Mouse (Mus musculus) 416B (cell line): ENCODE data around the gene Olfr31.

Source experiments
- DNase-seq: peaks from one replicate; pipeline ENCODE4 v3.0.0; 2011; ENCODE audit warnings: low read depth

Gene Olfr31

DNA sequence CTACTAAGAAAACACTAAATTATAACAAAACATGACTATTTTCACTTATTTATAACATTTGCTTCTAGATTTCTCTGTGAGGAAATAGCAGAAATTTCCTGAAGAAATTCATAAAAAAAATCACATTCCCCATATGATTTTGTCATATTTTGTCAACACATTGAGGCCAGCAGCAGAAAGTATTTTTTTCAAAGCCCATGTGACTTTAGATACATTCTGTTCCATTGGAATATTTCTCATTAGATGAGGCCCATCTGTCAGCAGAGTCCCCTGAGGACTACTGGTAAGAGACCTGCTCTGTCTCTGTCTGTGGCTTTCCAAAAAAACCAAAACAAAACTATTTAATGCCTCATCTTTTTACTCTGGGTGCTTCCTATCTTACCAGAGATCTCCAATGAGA lies at the start of gene Olfr31:
TSS of gene Olfr31 (plus strand) at position 301 of the 400 bp plus-strand sequence.
- DNase-seq = no peak

DNA sequence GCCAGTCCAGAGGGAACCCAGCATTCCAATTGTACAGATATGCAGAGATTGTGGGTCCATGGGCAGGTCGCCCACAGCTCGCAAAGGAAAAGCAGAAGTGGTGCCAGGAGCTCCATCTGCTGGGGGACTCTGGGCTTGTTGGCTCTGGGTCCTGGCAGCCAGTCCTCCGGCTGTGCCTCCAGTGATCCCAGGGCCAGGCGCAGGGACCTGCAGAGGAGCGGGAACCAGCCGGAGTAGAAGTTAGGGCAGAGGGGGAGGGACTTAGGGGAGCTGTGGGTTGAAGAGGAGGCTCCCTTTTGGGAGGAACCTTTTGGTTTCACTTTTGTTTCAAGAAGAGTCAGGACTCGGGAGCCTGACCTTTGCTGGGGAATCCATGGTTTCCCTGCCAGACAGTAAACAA lies 28.2 kb upstream of the Olfr31 start:
- peak; percentile 76 for DNase-seq

DNA sequence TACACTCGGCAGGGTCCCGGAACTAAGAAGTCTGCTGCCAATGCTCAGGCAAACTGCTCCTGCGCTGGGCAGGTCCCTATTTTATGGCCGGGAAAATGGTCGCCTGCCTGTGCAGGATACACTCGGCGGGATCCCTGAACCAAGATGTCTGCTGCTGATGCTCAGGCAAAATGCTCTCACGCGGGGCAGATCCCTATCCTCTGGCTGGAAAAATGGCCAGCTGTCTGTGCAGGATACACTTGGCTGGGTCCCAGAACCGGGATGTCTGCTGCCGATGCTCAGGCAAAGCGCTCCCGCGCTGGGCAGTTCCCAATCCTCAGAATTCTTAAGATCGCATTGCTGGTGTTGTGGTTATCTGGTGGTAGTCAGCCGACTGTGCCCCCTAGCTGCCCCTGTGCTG lies 13.7 kb upstream of the Olfr31 start:
- DNase-seq = no peak

DNA sequence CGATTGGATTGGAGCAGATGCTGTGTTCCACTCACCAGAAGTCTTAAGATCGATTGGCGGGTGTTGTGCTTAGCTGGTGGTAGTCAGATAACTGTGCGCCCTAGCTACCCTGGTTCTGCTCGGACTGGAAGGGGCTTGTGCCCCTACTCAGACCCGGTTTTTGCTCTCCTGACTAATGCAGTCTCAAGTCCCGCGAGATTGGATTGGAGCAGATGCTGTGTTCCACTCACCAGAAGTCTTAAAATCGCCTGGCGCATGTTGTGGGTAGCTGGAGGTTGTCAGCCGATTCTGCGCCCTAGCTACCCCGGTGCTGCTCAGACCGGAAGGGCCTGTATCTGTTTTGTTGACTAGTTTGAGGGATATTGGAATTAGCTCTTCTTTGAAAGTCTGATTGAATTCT lies 13.2 kb upstream of the Olfr31 start:
- DNase-seq = no peak

DNA sequence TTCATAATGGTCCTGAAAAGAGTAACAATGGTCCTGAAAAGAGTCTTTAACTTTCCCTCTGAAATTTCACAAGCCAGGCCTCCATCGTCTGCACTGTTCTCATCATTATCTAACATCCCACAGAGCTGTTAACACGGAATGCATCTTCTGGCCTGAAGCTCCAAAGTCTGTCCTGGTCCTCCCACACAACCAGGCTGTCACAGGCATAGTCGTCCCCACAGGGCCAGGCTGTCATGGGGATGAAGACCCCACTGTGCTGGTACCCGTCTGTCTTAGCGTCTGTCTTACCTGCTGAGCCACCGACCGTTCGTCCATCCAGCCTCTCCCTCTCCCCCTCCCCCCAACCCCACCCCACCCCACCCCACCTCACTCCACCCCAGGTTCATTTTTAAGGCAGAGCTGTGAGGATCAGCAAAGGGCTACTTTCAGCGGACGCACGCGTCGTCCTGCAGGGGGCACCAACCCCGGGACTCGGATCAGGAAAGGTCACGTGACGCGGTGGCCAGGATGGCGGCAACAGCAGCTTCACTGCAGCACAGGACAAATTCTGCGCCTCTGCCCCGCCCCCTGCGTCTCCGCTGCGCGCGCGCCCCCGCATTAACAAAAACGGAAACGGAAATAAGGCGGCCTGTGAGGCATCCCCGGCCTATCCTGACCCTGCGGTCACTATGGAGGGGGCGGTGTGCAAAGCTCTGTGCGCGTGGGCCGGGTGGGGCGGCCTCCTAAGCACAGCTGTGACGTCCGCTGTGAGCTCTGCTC lies 22.7 kb downstream of the Olfr31 start:
- DNase-seq = peak; percentile 93

DNA sequence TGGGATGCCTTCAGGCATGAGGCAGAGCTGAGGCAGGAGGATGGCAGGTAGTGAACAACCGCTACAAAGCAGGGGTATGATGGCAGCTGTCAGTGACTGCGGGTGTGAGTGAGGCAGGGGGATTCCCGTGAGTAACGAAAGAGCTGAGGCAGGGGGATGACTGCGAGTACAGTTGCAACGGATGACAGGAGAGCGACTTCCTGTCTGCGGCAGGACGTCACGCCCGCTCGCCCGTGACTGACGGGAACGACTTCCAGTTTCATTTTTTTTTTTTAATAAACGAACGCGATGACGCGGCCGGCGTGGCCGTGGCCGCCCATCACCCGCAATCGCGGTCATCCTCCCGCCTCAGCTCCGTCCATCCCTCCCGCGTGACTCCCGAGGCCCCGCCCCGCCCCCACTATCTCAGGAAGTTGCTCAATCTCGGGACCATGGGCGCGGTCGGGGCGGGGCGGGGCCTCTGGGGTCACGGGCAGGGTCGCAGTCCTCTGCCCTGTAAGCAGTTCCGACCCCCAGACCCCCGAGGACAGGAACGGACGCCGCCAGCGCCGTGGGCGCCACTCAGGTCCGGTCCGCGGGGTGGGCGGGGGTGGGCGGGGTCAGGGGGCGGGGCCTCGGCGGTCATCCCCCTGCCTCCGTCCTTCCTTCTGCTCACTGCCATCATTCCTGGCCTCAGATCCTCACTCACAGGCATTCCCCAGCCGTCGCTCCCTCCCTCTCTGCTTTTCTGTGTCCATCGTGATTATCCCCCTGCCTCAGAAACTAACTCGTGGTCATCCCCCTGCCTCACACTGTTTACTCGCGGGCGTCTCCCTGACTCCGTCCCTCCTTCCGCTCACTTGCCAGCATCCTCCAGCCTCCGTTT lies 23.6 kb downstream of the Olfr31 start, which contains the start of gene Il3ra:
TSS of gene Il3ra (plus strand) at position 328 of the 865 bp plus-strand sequence.
- DNase-seq = peak; percentile 88

DNA sequence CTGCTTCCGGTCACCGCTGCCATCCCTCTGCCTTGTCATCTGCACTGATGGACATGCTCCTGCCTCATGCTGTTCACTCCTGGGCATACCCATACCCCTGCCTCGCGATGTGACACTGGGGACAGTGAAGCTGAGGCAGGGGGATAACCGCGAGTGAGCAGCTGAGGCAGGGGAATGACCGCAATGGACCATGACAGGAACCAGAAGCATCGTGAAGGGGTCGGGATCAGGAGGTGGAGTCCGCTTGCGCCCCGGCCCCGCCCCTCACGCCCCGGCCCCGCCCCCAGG lies 24.1 kb downstream of the Olfr31 start:
- DNase-seq = no peak

DNA sequence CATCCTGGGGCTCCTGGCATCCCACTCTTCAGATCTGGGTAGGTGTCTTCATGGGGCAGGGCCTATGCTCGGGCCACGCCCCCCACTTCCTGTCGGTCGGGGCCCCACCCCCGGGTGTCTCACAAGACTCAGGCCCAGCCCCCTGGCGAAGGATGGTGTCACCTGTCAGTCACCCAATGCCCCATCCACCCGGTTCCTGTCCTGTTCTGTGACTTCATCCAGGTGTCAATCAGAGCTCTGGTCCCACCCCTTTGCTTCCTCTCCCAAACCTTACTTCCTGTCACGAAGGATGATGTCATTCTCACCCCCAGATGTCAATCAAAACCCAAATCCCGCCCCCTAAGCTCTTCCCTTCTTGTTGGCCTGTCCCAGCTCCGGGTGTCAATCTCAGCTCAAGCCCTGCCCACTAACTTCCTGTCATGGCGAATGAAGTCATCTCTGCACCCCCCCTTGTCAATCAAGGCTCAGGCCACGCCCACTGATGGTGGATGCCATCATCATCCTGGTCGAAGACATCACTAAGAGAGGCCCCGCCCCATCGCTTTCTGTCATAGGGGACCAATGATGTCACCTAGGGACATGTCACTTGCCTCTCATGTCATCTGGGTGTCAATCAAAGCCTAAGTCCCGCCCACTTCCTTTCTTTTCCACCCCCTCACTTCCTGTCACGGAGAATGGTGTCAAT lies 24.7 kb downstream of the Olfr31 start:
- peak; percentile 61 for DNase-seq

DNA sequence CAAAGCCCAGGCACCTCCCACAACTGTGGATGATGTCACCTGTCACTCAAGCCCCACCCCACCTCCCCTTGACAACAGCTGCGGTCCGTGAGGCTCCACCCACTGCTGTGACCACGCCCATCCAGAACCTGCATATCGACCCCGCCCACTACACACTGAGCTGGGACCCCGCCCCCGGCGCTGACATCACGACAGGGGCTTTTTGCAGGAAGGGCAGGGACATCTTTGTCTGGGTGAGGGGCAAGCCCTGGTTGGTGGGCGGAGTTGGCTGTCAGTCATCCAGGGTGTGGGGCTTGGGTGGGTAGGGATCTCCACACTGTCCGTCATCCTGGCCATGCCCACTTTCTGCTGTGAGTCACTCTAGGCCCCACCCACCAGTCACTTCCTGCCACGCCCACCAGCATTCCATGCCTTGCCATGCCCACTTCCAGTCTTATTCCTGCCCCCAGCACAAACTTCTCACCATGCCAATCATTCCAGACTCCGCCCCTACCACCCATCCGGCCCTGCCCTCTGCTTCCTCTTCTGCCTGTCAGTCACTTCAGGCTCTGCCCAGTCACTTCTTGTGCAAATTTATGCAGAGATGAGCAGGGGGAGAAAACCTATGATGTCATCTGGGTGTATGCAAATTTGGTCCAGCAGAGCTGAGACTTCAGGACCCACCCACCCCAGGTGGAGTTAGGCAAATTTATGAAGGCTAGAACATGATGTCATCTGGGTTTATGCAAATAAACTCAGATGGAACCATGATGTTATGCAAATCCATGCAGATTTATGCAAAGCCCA lies 25.4 kb downstream of the Olfr31 start:
- peak; percentile 45 for DNase-seq

DNA sequence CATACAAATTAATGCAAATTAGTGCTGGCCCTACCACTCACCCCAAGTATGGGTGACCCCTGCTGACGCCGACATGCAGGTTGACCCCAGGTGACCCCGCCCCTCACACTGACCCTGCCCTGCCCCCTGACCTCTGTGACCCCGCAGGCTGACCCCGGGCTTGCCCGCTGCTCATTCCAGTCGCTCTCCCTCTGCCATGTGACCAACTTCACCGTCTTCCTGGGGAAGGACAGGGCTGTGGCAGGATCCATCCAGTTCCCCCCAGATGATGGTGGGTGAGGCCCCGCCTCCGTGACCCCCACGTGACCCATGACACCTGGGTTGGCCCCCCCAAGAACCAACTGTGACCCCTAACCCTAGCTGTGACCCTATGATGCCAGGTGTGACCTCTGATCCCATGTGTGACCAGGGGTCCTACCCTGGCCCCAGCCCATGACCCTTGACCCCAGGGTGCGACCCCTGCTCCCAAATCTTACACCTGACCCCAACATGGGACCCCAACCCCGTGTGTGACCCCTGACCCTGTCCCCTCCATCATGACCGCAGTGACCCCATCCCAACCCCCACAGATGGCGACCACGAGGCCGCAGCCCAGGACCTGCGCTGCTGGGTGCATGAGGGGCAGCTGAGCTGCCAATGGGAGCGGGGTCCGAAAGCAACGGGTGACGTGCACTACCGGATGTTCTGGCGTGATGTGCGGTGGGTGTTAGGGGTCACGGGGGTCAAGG lies 26.2 kb downstream of the Olfr31 start:
- DNase-seq = no peak

DNA sequence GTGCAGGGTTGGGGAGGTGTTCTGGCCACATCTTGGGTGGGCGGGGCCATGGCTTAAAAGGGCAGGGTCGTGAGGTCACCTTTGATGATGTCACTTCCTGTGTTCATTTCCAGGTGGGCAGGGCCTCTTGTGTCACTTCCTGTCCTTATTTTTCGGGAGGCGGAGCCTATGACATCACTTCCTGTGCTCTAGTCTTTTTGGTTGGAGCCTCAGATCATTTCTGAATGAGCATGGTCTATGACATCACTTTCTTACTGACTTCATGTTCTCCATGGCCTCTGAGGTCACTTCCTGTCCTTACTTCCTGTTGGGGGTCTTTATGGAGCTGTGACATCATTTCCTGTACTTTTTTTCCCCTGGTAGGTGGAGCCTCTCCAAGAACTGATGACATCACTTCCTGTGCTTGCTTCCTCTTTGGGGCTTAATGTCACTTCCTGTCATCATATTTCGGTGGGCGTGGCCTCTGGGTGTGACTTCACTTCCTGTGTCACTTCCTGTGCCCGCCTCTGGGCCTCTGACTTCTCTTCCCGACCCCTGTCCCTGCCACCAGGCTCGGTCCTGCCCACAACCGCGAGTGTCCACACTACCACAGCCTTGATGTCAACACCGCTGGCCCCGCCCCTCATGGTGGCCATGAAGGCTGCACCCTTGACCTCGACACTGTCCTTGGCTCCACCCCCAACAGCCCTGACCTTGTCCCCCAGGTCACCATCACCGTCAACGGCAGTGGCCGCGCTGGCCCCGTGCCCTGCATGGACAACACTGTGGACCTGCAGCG lies 27.0 kb downstream of the Olfr31 start:
- DNase-seq = peak; percentile 62

DNA sequence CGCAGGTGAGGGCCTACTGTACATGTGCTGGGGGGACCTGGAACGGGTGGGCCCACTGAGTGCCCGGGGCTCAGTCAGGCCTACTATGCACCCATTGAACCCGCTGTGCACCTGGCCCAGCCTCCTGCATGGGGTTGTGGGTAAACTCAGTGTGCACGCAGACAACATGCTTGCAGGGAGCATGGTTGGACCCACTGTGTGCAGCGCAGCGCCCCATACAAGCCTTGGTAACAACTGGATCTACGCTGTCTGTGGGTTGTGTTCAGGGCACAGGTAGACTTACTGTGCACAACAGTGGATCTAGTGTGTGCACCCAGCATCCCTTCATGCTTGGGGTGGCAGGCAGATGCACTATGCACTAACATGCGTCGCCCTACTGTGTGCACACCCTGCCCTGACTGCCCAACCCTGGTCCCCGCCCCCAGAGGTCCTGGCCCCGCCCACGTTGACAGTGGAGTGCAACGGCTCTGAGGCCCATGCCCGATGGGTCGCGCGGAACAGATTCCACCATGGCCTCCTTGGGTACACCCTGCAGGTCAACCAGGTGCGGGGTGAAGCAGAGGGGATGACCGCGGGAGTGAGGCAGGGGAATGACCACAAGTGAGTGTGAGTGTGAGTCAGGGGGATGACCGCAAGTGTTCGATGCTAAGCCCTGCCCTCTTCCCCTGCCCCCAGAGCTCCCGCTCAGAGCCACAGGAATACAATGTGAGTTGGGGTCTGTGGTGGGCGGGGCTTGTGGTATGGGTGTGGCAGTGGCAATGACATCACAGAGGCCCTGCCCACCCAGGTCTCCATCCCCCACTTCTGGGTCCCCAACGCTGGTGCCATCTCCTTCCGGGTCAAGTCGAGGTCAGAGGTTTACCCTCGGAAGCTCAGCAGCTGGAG lies 27.9 kb downstream of the Olfr31 start:
- no peak for DNase-seq

DNA sequence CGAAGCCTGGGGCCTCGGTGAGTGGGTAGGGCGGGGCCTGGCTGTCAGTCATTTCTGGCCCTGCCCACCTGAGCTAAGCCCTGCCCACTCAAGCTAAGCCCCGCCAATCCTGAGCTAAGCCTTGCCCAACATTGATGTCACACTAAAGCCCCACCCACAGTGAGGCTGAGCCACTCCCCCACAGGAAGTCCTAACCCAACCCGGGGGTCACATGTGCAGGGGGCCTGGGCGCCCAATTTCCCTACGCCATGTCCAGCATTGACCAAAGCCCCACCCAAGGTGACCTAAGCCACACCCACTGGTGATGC lies 28.5 kb downstream of the Olfr31 start:
- no peak for DNase-seq

DNA sequence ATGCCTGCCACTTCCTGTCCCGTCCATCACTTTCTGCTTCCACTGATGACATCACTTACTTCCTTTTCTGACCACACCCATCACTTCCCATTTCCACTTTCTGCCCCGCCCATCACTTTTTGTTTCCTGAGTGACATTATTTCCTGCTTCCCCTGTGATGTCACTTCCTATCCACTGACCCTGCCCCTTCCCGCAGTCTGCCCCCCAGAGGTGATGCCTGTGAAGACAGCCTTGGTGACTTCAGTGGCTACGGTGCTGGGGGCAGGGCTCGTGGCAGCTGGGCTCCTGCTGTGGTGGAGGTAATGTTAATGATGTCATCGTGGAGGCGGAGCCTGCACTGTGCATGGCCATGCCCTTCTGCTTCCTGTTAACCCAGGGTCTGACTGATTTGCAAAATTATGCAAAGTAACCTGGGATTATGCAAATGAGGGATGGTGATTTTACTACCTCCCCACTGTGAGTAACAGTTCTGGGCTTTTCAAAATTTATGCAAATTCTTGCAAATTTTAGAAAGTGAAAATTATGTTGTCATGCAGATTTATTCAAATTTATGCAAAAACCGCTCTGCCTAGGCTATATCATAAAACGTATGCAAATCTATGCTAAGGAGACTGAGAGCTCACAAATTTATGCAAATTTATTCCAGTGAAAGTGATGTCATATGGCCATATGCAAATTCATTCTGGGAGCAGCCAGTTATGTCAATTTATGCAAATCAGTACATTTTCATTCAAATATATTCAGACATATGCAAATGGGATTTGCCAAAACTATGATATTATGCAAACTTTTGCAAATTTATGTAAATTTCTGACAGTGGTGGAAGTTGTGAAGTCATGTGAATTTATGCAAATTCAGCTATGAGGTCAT lies 29.3 kb downstream of the Olfr31 start:
- peak; percentile 43 for DNase-seq

DNA sequence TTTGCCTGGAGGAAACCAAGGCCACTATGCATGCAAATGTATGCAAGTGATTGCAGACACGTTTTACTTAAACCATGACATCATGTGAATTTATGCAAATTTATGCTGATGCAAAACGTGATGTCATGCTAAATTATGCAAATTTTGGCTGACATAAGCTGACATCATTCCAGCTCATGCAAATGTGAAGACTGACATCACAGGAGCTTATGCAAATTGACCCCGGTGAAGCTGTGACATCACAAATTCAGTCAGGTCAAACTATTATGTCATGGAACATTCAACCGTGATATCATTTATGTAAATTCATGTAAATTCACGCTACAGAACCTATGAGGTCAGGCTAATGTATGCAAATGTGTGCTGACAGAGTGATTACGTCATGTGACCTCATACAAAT lies 30.0 kb downstream of the Olfr31 start:
- peak; percentile 57 for DNase-seq

DNA sequence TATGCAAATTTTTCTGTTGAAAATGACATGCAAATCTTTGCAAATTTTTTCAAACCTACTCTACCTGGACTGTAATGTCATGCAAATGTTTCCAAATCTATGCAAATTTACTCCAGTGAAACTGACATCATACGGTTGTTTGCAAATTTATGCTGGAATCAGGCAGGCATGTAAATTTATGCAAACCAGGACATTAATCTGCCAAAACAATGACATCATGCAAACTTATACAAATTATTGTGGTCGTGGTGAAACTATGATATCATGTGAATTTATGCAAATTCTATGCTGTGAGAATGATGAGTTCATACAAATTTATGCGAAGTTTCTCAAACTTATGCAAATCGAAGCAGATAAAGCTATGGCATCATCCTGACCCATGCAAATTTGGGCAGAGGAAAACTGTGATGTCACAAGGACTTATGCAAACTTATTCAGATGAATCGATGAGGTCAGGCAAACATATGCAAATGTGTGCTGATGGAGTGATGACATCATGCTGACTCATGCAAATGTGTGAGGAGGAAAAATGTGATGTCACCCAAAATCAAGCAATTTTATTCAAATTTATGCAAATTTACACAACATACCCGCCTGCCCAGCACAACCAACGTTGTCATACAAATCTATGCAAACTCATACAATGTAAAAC lies 30.6 kb downstream of the Olfr31 start:
- peak; percentile 39 for DNase-seq

DNA sequence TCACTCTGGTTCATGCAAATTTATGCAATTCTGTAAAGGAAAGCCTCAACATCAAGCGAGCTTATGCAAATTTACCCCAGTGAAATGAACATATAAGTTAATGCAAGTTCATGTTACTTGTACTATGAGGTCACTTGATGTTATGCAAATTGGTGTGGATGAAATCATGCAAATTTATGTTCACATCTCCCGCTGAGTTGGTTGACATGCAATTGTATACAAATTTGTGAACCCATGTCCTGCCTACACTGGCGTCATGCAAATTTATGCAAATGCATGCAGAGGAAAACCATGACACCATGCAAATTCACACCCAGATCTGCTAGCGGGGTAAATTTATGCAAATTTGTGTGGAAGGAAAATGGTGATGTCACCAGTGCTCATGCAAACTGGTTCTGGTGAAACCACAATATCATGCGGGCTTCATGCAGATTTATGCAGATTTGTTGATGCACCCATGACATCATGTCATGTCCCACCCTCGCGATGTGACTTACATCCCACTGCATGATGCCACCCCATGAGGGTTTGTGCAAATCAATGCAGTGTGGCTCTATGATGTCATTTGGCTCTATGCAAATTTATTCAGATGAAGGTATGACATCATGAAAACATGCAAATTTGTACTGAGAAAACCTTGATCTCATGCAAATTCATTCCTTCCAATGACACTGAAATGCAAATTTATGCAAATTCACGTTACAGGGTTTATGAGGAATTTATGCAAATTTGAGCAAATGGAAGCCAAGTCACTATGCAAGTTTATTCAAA lies 31.3 kb downstream of the Olfr31 start:
- DNase-seq = no peak
